Mouse (Mus musculus): ENCODE measurements around the gene Trib3. TPM values are rescaled to one million over a fixed set of nuclear protein-coding genes. Genes with fewer than 3 reads are reported as not detected.
"Not testable (repeated sequence)": the region's sequence is repeated elsewhere in the genome, so short reads cannot be mapped to it uniquely, and the experiment has no call there.

Trib3 gene
- 2.4 and 2.9 TPM in 2 replicates for polyA plus RNA-seq (2012; rRNA removed)

GRCm38 (mm10) chr2:152343329-152344213 is at the start of gene Trib3:
TSS of gene Trib3 (minus strand) at chr2:152344032.
- peak; percentile 66 for DNase-seq (ENCODE audit: low spot score)

DNA sequence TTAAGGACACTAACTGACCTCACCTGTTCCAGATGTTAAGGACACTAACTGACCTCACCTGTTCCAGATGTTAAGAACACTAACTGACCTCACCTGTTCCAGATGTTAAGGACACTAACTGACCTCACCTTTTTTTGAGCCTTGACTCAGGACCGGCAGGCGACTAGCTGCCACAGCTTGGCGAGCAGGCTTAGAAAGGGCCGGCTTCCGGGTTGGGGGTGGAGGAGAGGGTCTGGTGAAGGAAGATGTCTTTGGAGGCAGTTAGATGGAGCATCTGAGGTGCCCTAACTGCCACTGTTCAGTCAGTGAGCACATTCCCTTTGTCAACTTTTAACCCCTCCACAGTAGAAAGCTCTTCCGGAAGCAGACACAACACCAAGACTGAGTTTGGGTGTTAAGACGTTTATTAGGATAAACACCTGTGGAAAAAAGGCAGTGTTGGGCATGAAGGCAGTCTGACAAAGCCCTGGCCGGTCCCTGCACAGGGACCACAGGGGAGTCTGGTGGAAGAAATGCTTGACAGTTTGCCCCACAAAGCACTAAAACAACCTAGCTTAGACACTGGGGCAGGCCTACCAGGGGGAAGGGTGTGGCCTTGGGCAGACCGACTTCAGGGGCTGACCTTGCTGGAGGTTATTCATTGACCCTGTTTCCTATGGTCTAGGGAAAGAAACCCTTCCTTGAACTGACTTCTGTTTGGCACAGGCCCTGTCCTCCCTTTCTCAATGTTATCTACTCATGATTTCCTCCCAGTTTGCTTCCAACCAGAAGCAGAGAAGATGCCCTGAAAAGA is 49.6 kb upstream of the Trib3 start:
- no peak for DNase-seq (ENCODE audit: low spot score)

- no peak for DNase-seq (ENCODE audit: low spot score)
Measured at GRCm38 (mm10) chr2:152392786-152393185, 49.0 kb upstream of the Trib3 start.

DNA sequence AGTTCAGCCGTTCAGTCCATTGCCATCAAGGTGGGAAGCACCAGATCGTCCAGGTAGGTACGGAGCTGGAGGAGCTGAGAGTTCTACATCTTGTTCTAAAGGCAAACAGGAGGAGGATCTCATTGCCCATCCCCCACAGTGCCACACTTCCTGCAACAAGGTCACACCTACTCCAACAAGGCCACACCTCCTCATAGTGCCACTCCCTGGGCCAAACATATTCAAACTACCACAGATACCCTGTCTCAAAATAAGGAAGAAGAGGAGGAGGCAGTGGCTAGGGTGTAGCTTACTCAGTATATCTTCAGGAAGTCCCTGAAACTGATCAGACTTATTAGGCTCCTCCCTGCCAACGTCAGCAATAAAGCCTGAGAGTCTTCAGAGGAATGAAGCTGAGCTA is 40.4 kb upstream of the Trib3 start:
- no peak for DNase-seq (ENCODE audit: low spot score)

DNA sequence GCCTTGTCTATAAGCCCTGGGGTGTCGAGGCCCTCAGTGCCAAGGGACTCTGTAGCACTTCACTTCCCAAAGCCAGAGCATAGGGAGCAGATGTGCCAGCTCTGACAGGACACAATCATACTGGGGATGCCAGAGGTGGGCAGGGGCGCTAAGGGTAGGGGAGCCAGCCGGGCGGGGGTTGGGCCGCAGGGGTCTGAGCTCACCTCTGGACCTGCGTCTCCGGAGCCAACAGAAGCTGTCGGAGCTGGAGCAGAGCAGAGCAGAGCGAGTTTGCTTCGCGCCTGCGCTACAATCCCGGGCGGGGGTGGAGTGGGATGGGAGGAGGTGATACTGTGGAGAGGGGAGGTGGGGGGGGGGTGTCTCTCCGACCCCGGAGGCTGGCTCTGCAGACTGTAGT is 32.5 kb upstream of the Trib3 start, which contains the start of gene Nrsn2:
Gene Nrsn2, minus strand, starts transcription at position 294 of the 397 bp plus-strand sequence.
- no peak for DNase-seq (ENCODE audit: low spot score)

- DNase-seq (ENCODE audit: low spot score) = no peak
Measured at GRCm38 (mm10) chr2:152375652-152376344, 32.0 kb upstream of the Trib3 start.

GRCm38 (mm10) chr2:152373547-152373946 is 29.7 kb upstream of the Trib3 start:
- no peak for DNase-seq (ENCODE audit: low spot score)

DNA sequence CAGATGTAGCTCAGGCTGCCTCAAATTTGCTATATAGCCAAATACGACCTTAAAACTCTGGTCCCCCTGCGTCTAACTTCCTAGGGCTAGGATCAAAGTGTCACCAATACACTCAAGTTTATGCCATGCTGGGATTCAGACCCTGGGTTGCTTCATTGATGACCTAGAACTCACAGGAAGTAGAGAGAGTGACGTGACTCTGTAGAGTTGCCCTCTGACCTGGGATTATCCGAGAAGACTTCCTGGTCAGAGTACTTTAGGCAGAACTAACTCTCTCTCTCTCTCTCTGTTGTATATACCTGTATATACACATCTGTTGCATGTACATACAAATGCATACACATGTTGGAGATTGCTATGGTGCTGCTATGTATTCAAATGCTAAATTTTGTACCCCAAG is 28.8 kb upstream of the Trib3 start:
- DNase-seq (ENCODE audit: low spot score) = no peak

DNA sequence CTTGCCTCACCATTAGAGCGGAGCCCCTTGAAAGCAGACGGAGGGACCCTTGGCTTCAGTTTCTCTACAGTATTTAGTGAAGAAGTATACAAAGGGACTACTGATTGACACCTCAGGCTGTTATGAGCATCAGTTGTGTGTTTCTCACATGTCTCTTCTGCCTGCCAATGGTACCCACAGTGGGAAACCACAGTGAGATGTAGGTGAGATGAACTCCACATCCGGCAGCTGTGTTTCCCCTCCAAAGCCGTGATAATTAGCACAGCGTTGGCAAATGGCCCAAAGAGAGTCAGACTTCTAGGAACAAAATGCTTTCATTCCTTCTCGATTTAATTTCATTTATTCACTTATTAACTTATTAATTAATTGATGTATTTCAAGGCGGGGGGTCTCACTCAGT is 28.3 kb upstream of the Trib3 start:
- DNase-seq (ENCODE audit: low spot score) = no peak

DNA sequence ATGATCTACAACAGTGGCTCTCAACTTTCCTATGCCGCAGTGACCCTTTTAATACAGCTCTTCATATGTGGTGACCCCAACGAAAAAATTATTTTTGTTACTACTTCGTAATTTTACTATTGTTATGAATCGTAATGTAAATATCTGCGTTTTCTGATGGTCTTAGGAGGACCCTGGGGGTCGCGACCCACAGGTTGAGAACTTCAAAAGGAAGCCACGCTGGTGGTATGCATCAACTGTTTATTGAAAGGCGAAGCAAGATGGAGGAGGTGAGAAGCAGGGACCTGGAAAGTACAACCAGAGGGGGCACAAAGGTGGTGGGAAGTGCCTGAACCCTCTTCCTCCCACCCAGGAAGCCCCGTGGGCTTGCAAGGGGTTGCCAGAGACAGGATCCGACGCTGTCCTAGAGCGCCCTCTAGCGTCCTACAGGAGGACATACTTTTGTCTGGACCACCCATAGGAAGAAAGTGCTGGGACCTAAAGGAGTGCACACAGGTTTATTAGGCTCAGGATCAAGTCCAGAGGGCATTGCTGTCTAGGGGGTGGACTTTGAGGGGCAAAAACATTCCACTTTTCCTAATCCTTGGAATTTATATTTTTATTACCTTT is 24.8 kb upstream of the Trib3 start:
- no peak for DNase-seq (ENCODE audit: low spot score)

DNA sequence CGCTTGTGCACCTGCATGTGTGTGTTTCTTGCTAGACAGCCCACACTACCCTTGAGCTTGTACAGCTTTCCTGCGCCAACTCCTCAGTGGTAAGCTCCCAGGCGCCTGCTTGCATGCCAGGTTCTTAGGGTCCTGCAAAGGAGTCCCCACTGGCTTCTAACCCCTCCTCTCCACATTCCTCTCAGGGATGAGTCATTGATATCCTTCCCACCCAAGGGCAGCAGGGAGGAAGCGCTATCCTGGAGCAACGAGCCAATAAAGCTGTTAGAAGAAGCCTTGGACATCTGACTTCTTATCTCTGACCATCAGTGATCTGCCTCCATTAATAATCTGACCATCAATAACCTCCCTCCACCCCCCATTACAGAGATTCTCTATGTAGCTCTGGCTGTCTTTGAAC is 24.1 kb upstream of the Trib3 start:
- DNase-seq (ENCODE audit: low spot score) = no peak

- no peak for DNase-seq (ENCODE audit: low spot score)
Measured at GRCm38 (mm10) chr2:152363245-152364147, 19.7 kb upstream of the Trib3 start.

- DNase-seq (ENCODE audit: low spot score) = no peak
Measured at GRCm38 (mm10) chr2:152361193-152361592, 17.4 kb upstream of the Trib3 start.

DNA sequence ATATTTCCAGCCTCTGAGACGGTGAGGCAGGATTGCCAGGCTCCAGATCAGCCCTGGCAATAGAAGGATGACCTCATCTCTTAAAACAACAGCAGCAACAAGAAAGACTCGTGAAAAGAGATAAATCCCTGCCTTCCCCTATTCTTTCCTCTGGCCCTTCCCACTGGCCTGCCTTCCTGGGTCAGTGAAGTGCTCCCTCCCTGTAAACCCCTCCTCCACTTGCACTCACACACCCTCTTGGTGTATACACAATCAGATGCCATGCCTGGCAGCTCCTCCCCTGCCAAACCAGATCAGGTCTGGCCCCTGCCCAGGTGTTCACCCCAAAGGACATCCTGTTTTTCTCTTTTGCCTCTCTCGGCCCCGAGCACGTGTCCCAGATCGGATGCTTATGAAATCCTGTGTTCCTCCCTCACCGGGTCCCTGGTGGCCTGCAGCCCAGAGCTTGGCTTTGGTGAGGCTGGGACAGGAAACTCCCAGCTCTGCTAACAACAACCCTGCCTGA is 16.5 kb upstream of the Trib3 start:
- DNase-seq (ENCODE audit: low spot score) = no peak

DNA sequence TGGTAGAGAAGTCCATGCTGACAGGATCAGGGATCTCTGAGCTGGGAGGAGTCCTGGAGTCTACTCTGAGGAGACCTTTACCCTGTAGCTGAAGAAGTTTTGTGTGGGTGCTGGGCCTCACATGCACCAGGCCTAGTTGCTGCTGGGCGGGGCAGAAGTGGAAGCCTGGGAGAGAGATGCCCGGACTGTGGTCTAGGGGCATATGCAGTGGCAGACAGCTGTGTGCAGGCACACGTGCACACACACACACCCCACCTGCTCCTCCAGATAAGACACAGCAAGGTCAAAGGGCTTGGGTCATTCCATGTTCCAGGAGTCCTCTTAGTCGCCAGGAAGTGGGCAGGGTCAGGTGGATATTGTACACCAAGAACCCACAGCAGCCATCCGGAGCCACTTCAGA is 15.8 kb upstream of the Trib3 start:
- DNase-seq (ENCODE audit: low spot score) = no peak

GRCm38 (mm10) chr2:152358977-152359376 is 15.1 kb upstream of the Trib3 start:
- DNase-seq (ENCODE audit: low spot score) = not testable (repeated sequence)

- no peak for DNase-seq (ENCODE audit: low spot score)
Measured at GRCm38 (mm10) chr2:152357254-152357653, 13.4 kb upstream of the Trib3 start.

DNA sequence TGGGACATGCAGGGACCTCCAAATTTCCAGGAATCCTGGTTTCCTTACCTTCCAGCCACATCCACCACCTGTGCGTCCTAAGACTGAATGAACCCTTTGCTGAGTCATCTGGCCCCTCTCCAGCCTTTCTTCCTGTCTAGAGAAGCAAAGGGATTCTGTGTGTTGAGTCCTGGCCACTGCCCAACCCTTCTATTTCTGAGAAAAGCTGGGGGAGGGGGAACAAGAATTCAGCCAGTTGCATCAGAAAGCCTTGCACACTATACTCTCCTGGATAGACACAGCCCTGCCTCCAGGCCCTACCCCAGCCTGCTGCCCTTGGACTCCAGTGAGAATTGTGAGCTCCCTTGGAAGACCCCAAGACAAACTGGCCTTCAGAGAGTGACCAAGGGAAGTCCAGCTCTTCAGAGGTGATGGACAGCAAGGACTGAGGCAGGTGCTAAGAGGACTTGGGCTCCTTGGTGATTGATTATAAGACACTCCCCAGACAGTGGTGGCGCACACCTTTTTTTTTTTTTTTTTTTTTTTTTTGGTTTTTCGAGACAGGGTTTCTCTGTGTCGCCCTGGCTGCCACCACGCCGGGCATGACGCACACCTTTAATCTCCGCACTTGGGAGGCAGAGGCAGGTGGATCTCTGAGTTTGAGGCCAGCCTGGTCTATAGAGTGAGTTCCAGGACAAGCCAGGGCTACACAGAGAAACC is 6.2 kb upstream of the Trib3 start:
- no peak for DNase-seq (ENCODE audit: low spot score)

DNA sequence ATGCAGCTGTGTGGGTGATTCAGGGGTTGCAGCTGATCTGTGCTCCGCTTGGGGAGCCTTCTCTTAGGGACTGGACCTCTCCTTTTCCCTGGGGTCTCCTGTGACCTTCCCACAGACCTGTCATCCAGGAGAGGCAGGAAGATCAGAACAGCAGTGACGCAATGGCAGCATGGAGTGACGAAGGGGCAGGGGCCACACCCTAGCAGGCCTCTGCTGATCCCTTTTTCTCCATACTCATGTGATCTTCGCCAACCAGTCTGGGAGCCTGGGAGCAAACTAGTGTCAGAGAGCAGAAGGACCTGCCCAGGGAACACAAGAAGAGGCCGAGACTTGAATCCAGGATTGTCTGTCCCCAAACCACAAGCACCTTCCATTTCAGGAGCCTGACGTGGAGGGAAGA is 5.4 kb upstream of the Trib3 start:
- no peak for DNase-seq (ENCODE audit: low spot score)

DNA sequence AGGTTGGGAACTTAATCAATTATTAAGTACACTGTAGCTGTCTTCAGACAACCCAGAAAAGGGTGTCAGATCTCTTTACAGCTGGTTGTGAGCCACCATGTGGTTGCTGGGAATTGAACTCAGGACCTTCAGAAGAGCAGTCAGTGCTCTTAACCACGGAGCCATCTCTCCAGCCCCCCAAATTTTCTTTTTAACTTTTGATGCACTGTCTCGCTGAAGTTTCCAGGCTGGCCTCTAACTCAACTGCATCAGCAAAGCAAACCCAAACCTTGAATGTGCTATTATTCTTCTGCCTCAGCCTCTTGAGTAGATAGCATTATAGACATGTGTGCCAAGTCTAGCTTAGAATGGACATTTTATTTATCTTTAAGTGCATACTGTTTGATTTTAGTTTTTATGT is 3.9 kb upstream of the Trib3 start:
- no peak for DNase-seq (ENCODE audit: low spot score)

All from urinary bladder, adult 2 months (tissue).